Mouse (Mus musculus) forebrain, embryonic 11.5 days (tissue): ENCODE data around the gene Ifrd2. TPM values are rescaled to one million over a fixed set of nuclear protein-coding genes. Genes with fewer than 3 reads are reported as not detected.
A peak's percentile ranks its signal among the peaks of the same experiment; 100 is the strongest.

Experiments used
- ATAC-seq: fragments of 200-750 bp; cut with Nextera tagmentation; replicated peaks from 2 replicates; pipeline ENCODE4 v1.8.0; 2017; ENCODE audit warnings: moderate TSS enrichment; ENCODE audit not compliant: low FRiP score
- DNase-seq: peaks from one replicate; pipeline ENCODE4 v3.0.0-alpha.2; 2017; ENCODE audit warnings: low spot score
- H3K27ac ChIP-seq: fragments of 300-500 bp; sonication (generic); 2 replicates; pipeline ENCODE4 v1.5.1; 2014; ENCODE audit warnings: low read depth, low read length
- H3K27me3 ChIP-seq: fragments of 300-500 bp; sonication (generic); 2 replicates; pipeline ENCODE4 v1.6.1; 2014; ENCODE audit warnings: mild to moderate bottlenecking, low read length, mixed read lengths; ENCODE audit not compliant: control insufficient read depth, insufficient read depth
- H3K36me3 ChIP-seq: fragments of 300-500 bp; sonication (generic); 2 replicates; pipeline ENCODE4 v1.6.1; 2014; ENCODE audit warnings: mild to moderate bottlenecking, low read length, moderate library complexity, mixed read lengths; ENCODE audit not compliant: control insufficient read depth, insufficient read depth
- H3K4me1 ChIP-seq: fragments of 300-500 bp; sonication (generic); replicated peaks from 2 replicates; pipeline ENCODE4 v1.6.1; 2014; ENCODE audit warnings: low read length, mixed read lengths; ENCODE audit not compliant: control insufficient read depth, insufficient read depth
- H3K4me2 ChIP-seq: fragments of 300-500 bp; sonication (generic); 2 replicates; pipeline ENCODE4 v1.6.1; 2014; ENCODE audit warnings: low read depth, mild to moderate bottlenecking, low read length, moderate library complexity, mixed read lengths; ENCODE audit not compliant: severe bottlenecking
- H3K4me3 ChIP-seq: fragments of 300-500 bp; sonication (generic); 2 replicates; pipeline ENCODE4 v1.5.1; 2014; ENCODE audit warnings: low read depth, low read length
- H3K9ac ChIP-seq: fragments of 300-500 bp; sonication (generic); 2 replicates; pipeline ENCODE4 v1.6.1; 2014; ENCODE audit warnings: low read length
- H3K9me3 ChIP-seq: fragments of 300-500 bp; sonication (generic); 2 replicates; pipeline ENCODE4 v1.6.1; 2016; ENCODE audit warnings: low read length, mixed read lengths; ENCODE audit not compliant: control insufficient read depth
- WGBS: fragments of 180-500 bp; shearing (Covaris S2); extraction: QIAGEN DNeasy Blood & Tissue Kit; methylation state at CpG from one replicate; pipeline ENCODE4 v1.1.7; 2014; 5-methylcytosine and 5-hydroxymethylcytosine counted together
- polyA plus RNA-seq: library from polyadenylated mRNA; unstranded; fragments of >200 nt; fragmentation: Nextera tagmentation; extraction: Ambion mirVana; gene quantifications from 2 replicates; pipeline ENCODE4 v1.2.1, GENCODE M21; 2014

The Ifrd2 gene
- 35.0 and 37.2 TPM in 2 replicates for polyA plus RNA-seq

DNA sequence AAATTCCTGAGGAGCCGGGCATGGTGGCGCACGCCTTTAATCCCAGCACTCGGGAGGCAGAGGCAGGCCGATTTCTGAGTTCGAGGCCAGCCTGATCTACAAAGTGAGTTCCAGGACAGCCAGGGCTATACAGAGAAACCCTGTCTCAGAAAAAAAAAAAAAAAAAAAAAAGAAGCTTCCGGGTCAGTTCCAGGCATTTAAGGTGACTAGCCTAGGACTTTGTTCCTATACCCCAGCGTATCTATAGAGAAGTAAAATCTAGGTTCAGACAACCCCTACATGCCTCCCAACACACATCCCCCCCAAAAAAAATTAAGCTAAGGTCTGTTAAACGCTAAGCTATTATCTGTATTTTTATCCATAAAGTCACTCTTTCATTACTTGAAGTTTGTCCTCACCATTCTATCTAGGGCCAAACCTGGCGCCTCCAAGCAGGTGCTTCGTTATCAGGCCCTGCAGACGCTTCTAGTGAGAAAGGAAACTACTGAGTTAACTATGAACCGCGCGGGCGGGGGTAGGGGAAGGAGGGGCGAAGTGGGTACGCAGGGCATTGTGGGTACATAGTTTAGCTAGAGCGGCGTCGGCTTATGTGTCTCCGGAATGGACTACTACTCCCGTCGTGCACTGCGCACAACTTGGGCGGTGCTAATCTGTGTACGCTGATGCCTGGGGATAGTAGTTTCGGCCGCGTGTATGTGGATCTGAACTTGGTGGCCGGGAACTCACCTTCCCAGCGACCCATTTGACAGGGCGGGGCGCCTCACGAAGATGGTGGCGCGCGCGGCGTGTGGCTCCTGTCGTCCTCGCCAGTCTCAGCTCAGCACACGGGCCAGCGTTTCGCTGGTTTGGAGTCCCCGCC is at the start of gene Ifrd2:
Gene Ifrd2, plus strand, starts transcription at position 669 of the 859 bp plus-strand sequence.
- Histone ChIP-seq H3K9ac (peak within 1 kb of the TSS; percentile 68), H3K27me3 (no peaks in the 10 kb centered on the region), H3K9me3 (no peaks in the 10 kb centered on the region), H3K36me3 (peaks cover 3% of the 10 kb centered on the region; the same call in 1 of the 2 replicates), H3K4me2 (peak within 1 kb of the TSS; percentile 86), H3K4me1 (peaks cover 3% of the 10 kb centered on the region; the same call in 1 of the 2 replicates), H3K27ac (no peak within 1 kb of the TSS), H3K4me3 (peak within 1 kb of the TSS; percentile 64)
- WGBS, result 13% methylated on average over 46 of the region's 46 CpGs
- ATAC-seq, result peak; percentile 98
- peak; percentile 97 for DNase-seq

DNA sequence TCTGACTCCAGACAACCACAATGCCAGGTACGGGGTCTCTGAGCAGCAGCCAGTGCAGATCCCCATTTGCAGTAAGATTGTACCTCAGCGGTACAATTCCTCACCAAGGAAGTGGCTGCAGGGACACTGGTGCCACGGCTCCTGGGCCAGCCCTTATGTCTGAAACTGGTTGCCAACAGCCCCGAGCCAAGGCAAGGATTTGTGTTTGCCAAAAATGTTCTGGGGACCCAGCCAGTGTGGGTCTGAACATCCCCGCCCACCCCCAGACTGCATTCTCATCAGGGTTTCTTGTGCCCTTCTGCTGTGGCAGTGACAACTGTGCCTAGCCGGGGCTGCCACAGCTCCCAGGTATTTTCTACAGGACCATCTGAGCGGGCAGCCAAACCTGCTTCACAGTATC is 49.2 kb upstream of the Ifrd2 start:
- H3K27me3 ChIP-seq, result no peaks in the 10 kb centered on the region

DNA sequence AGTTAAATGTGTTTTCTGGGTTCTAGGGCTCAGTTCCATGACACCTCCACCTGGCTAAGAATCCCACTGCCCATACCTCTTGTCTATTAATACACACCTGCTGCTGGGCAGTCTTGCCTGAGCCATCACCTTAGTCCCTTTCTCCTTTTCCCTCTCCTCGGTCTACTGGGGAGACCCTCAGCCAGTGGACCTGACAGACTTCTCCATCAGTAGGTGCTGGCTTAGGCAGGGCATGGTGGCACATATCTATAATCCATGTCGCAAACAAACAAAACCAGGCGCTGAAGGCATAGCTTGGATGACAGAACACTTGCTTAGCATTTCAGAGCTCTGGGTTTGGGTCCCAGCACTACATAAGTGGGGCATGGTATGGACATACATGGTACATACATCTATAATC is 48.7 kb upstream of the Ifrd2 start:
- Histone ChIP-seq H3K4me1 (peaks cover 19% of the 10 kb centered on the region), H3K4me2 (no peak overlapping the region)

More for the DNA sequence above, 49.2 kb upstream of the Ifrd2 start:
- peaks cover 19% of the 10 kb centered on the region for H3K4me1 ChIP-seq
- no peak for ATAC-seq
- no peak overlapping the region for H3K27ac ChIP-seq
- H3K4me2 ChIP-seq, result no peak overlapping the region
- H3K4me3 ChIP-seq, result no peak overlapping the region
- no peak overlapping the region for H3K9ac ChIP-seq
- peaks cover 7% of the 10 kb centered on the region for H3K36me3 ChIP-seq
- H3K9me3 ChIP-seq, result no peaks in the 10 kb centered on the region
- no peak for DNase-seq
- WGBS, result 96% methylated on average over 7 of the region's 7 CpGs

DNA sequence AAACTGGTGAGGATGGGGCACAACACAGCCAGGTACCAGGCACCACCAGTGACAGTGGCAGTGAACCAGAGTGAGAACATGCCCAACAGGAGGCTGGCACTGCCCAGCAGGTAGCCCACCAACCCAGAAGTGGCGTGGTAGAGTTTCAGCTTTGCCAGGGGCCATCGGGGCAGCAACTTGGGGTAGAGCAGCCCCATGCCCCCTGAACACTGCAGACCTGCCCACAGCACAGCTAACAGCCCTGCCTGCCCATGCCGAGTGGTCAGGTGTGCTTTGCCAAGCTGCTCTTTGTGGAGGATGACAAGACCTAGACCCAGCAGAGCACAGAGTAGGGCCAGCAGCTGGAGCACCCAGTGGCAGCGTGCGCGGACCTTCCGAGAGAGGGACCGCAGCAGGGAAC is 47.5 kb upstream of the Ifrd2 start:
- no peaks in the 10 kb centered on the region for H3K27me3 ChIP-seq
- ATAC-seq, result no peak
- no peak overlapping the region for H3K4me3 ChIP-seq
- no peaks in the 10 kb centered on the region for H3K9me3 ChIP-seq
- WGBS, result 98% methylated on average over 8 of the region's 8 CpGs
- peaks cover 17% of the 10 kb centered on the region for H3K4me1 ChIP-seq
- DNase-seq, result no peak
- H3K4me2 ChIP-seq, result no peak overlapping the region
- H3K36me3 ChIP-seq, result peaks cover 7% of the 10 kb centered on the region
- H3K9ac ChIP-seq, result no peak overlapping the region
- no peak overlapping the region for H3K27ac ChIP-seq

More for the DNA sequence above, 48.7 kb upstream of the Ifrd2 start:
- no peak overlapping the region for H3K9ac ChIP-seq
- 95% methylated on average over 3 of the region's 3 CpGs for WGBS
- no peaks in the 10 kb centered on the region for H3K9me3 ChIP-seq
- H3K4me3 ChIP-seq, result no peak overlapping the region
- peaks cover 7% of the 10 kb centered on the region for H3K36me3 ChIP-seq
- no peak overlapping the region for H3K27ac ChIP-seq
- H3K27me3 ChIP-seq, result no peaks in the 10 kb centered on the region
- no peak for ATAC-seq
- DNase-seq, result no peak

DNA sequence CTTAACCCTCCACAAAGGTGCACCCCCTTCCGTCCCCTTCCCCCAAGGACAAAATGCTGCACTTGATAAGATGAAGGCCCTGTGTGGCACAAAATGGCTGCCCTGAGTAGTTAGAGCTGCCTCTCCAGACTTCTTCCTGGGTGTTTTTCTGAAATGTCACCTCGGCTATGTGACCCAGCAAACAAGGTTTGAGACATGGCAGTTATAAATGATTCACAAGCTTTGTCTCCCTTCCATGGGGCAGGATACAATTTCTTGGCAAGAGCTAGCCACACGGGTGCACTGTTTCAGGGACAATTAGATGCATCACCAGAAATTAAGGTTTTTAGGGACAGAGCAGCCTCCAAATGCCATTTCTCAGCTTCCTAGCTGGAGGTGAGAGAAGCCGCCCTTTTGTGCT is 47.0 kb upstream of the Ifrd2 start:
- WGBS, result 80% methylated on average over 4 of the region's 4 CpGs
- H3K27me3 ChIP-seq, result no peaks in the 10 kb centered on the region
- H3K4me3 ChIP-seq, result no peak overlapping the region
- ATAC-seq (no peak), DNase-seq (no peak)
- peaks cover 7% of the 10 kb centered on the region for H3K36me3 ChIP-seq
- H3K4me2 ChIP-seq, result no peak overlapping the region
- no peak overlapping the region for H3K9ac ChIP-seq
- H3K4me1 ChIP-seq, result peaks cover 17% of the 10 kb centered on the region
- H3K27ac ChIP-seq, result no peak overlapping the region
- no peaks in the 10 kb centered on the region for H3K9me3 ChIP-seq

DNA sequence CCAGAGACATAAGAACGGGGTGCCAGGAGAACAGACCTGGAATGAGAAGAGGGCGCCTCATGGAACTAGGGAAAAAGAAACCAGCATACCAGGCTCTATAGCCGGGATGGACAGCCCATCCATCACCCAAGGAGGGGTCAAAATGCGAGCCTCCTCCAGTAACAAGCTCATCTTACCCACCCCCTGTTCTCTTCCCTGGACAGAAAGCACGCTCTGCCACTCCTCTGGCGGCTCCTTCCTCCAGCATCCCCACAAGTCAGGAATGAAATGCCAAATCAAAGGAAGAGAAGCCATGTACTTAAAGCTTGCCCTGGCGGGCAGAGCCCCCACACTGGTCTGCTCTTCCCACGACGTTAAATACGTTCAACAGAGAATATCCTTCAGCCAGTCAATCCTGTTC is 46.4 kb upstream of the Ifrd2 start:
- 38% methylated on average over 10 of the region's 10 CpGs for WGBS
- Histone ChIP-seq H3K4me3 (peak overlapping the region; percentile 63), H3K4me1 (peaks cover 12% of the 10 kb centered on the region), H3K4me2 (peak overlapping the region; percentile 95), H3K27me3 (no peaks in the 10 kb centered on the region), H3K27ac (no peak overlapping the region), H3K9ac (no peak overlapping the region; the same call in 1 of the 2 replicates), H3K36me3 (peaks cover 7% of the 10 kb centered on the region), H3K9me3 (no peaks in the 10 kb centered on the region)
- ATAC-seq (no peak), DNase-seq (no peak)

DNA sequence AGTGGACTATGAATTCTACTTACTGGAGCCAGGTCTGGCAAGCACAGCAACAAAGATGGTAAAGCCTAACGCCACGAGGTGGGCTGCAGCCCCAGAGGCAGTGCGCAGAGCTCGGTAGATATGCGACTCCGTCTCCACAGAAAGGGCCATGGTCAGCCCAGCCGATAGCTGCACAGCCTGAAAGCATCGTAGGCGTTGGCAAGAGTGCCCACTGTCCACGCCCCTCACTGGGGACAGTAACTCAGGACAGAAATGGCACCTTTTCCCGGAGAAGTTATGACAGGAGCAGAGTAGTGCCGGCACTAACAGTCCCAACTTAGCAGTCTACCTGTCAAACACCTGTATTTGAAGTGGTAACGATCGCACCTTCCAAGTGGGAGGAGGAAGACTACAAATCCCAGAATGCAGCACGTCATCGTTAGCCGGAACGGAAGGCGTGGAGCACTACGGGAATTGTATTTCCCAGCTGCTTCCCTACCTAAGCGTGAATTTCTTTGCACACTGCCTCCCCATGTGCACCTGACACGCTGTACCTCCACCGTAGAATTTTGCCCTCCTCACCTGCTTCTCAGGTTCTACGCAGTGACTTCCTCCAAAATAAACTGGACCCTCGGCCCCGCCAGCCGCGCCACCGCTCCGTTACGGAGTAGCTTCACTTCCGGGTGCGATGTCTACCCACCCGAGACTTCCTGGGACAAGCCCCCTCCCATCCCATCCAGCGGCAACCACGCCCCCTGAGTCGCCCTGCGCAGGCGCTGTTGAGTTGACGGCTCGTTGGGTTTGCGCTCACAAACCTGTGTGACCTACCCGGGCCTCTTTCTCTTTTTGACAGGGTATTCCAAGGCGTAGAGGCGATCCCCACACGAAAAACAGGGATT is 45.7 kb upstream of the Ifrd2 start, which contains the start of the genes Cyb561d2 and Nprl2:
Gene Cyb561d2, minus strand, starts transcription at position 720 of the 878 bp plus-strand sequence.
Gene Nprl2, plus strand, starts transcription at position 753 of the 878 bp plus-strand sequence.
- Histone ChIP-seq H3K4me1 (peaks cover 9% of the 10 kb centered on the region), H3K4me2 (peak within 1 kb of the TSS; percentile 95), H3K36me3 (peaks cover 7% of the 10 kb centered on the region), H3K9ac (peak within 1 kb of the TSS; percentile 66), H3K27me3 (no peaks in the 10 kb centered on the region), H3K4me3 (peak within 1 kb of the TSS; percentile 63), H3K9me3 (no peaks in the 10 kb centered on the region), H3K27ac (no peak within 1 kb of the TSS)
- ATAC-seq, result peak; percentile 83
- 1% methylated on average over 46 of the region's 46 CpGs for WGBS
- peak; percentile 96 for DNase-seq

DNA sequence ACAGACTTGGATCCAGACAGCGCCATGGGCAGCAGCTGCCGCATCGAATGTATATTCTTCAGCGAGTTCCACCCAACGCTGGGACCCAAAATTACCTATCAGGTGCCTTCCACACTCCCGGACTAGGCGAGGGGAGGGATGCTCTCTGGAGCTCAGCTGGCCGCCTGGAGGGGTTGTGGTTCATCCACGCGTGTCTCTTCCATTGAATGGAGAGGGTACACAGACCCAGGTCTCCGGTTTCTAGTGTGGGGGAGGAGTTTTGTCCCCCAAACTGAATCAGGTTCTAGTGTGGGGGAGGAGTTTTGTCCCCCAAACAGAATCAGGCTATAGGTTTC is 45.1 kb upstream of the Ifrd2 start:
- Histone ChIP-seq H3K4me2 (peak overlapping the region; percentile 95), H3K27ac (no peak overlapping the region), H3K36me3 (peaks cover 7% of the 10 kb centered on the region), H3K9ac (peak overlapping the region; percentile 66), H3K27me3 (no peaks in the 10 kb centered on the region), H3K4me1 (peaks cover 11% of the 10 kb centered on the region; the same call in 1 of the 2 replicates), H3K9me3 (no peaks in the 10 kb centered on the region), H3K4me3 (peak overlapping the region; percentile 63)
- 1% methylated on average over 11 of the region's 11 CpGs for WGBS
- DNase-seq, result no peak
- ATAC-seq, result peak; percentile 14; the same call in 1 of the 2 replicates
